Mouse (Mus musculus): ENCODE measurements around the gene Olfr1497.
"Not testable (repeated sequence)": the region's sequence is repeated elsewhere in the genome, so short reads cannot be mapped to it uniquely, and the experiment has no call there.

GRCm38 (mm10) chr19:13805486-13805885 is 7.5 kb upstream of the Olfr1497 start:
- TF ChIP-seq POLR2A (IDR thresholded peaks at IDR 0.05; ENCODE audit: control insufficient read depth in 1 of 2, insufficient read depth in 1 of 2, low read depth in 1 of 2, low read length in 2 of 2, poor library complexity in 1 of 2); EP300 (IDR thresholded peaks at IDR 0.05; ENCODE audit: low read depth in 1 of 2, low read length in 2 of 2); CTCF (IDR thresholded peaks at IDR 0.05 in 2 of 3, conservative IDR thresholded peaks at IDR 0.05 in 1 of 3; ENCODE audit: control insufficient read depth in 1 of 3, insufficient read depth in 1 of 3, low read depth in 2 of 3, low read length in 3 of 3, poor library complexity in 1 of 3, severe bottlenecking in 1 of 3); ZNF384 (IDR thresholded peaks at IDR 0.05; ENCODE audit: low read depth, low read length); MAZ (IDR thresholded peaks at IDR 0.05; ENCODE audit: low read depth, low read length); MAFK (IDR thresholded peaks at IDR 0.05; ENCODE audit: borderline replicate concordance, low read depth, low read length); NELFE (IDR thresholded peaks at IDR 0.05; ENCODE audit: low read depth, low read length); NRF1 (IDR thresholded peaks at IDR 0.05; ENCODE audit: insufficient read depth, low read depth, low read length, poor library complexity, severe bottlenecking); CHD2 (IDR thresholded peaks at IDR 0.05; ENCODE audit: low read length); ZMIZ1 (IDR thresholded peaks at IDR 0.05; ENCODE audit: low read depth, low read length): not testable (repeated sequence)

All from MEL (cell line).